Mouse (Mus musculus): ENCODE measurements around the gene Rad17.

The Rad17 gene

DNA sequence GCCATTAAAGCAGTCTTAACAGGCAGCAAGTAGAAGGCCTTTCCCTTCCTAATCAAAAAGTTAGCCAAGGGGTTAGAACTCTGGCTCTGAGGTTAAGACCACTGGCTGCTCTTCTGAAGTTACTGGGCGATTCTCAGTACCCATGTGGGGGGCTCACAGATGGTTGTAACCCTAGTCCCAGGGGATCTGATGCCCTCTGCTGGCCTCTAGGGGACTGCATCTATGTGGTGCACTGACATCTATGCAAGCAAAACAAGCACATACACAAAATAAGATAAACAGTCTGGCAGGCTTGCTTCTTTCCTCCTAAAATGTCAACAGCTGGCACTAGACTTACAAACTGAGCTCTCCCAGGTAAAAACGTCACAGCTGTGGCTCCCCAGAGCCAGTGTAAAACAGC lies 37.9 kb downstream of the Rad17 start:
- no peak for DNase-seq (ENCODE audit: low spot score)

DNA sequence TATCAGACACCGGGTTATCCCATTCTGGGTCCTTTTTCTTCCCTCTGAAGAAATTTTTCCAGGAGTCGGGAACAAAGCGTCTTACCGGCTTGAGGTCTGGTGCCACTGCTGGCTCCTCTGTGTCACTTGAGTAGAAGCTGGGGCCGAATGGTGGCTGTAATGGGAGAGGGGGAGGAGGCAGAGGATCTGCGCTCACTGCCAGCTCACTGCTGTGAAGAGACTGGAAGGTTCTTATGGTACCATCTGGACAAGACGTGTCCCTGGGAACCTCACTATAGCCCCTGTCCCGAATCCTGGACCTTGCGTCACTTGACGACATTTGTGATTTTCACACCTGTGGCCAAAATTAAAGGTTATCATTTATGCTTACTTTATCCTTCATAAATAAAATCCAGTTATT lies 38.6 kb downstream of the Rad17 start:
- DNase-seq (ENCODE audit: low spot score): no peak

DNA sequence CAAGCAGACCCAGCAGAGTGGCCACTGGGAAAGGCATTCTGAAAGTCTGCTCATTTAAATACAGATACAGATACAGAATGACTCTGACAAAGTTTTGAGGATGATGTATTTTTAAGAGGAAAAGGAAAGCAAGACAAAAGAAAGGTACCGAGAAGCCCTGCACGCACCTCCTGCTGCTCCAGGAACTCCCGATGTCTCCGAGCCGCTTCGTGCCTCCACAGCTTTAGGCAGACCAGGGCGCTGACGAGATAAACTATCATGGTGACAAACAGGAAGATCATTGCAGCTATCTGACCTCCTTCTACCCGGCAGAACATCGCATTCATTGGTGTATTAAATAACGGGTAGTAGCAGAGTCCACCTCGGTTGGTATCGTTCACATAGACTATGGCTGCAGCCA lies 39.6 kb downstream of the Rad17 start:
- no peak for DNase-seq (ENCODE audit: low spot score)

DNA sequence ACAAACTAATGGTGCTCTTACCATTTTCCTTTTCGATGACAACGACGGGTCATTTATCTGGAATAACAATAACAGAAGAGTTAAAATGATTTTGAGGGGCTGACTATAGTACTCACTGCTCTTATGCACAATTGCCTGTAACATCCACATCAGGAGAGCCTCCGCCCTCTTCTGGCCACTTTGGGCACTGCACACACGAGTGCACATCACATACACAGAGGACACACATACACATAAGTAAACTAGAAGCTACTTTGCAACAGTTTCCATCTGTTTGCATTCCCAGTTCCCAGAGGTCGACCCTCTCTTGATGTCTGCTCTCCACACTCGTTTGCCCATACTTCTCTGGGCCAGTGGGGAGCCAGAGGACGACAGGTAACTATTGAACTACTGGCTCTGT lies 43.1 kb downstream of the Rad17 start:
- no peak for DNase-seq (ENCODE audit: low spot score)

DNA sequence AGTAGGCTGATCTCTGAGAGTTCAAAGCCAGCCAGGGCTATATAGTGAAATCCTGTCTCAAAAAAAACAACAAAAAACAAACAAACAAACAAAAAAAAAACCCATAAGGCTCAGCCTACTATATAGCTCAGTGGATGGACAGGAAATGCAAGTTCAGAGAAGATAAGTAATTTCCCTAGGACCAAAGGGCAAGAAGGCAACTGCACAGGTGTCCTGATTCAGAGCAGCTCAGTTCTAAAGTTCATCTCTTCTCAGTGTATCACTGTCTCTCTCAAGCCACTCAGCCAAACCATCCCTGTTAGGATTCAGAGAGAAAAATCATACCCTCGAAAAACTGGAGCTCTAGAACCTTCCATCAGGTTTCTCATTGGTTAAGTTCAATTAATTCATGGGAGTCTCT lies 45.0 kb downstream of the Rad17 start:
- DNase-seq (ENCODE audit: low spot score): no peak

DNA sequence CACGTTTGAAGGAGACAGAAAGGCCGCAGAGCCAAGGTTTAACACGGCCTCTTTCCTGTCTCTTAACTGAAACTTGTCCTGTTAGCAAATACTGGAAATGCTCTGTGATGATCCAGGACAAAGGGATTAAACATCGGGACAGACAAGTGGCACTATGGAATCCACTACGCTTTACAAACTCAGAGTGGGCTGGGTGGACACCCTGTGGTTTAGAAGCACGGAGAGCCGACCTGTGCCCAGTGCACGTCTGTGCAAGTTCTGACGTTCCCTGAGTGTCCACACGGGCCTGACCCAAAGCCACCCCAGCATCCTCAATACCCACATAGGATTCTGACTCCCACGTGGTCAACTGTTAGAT lies 47.1 kb downstream of the Rad17 start:
- DNase-seq (ENCODE audit: low spot score): no peak

DNA sequence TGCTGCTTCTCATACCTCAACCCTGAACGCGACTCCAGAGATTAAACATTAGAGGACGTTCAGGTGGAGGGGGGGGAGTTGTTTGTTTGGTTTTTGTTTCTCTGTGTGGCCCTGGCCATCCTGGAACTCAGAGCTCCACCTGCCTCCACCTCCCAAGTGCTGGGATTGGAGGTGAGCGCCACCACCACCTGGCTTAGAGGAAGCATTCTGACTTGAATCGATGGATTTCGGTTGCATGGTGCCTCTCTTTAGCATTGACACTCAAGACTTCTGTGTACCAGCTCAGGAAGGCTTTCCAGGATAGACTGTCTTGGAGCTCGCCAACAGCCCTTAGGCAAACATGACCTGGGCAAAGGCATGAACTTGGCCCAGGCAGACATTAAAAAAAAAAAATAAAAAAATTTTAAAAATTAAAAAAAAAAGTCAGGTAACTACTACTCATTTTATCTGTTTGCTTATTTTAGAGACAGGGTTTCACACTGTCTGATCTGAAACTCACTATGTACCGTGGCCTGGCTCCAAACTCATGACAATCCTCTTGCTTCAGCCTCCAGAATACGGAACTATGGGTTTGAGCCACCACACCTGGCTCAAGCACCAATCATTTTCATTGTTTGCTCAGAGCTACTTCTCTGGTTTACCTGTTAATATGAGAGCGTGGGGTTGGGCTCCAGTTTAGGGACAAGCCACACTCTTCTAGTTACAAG lies 47.7 kb downstream of the Rad17 start:
- no peak for DNase-seq (ENCODE audit: low spot score)

DNA sequence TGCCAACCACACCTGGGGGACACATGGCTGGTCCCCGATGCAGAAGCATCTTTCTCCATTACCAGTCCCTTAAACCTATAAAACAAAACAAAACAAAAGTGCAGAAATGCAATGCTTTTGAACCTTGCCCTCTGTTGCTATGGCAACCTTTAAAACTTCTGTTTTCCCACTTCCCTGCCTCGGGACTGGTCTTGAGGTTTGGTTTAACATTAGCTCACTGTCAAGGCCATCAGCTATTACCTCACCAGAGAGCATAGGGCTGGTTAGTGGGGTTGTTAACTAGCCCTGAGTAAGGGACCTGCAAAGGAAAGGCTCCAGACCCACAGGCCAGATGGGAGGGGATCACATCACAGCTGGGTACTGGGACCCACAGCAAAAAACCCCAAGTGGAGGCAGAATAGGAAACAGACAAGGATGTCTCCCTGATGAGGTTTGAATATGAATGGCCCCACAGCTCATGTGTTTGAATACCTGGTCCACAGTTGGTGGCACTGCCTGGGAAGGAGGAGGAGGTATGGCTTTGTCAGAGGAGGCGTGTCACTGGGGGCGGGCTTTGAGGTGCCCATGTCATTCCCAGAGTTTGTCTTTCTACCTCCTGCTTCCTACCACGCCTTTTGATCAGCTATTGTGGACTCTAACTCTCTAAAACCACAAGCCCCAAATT lies 48.5 kb downstream of the Rad17 start:
- DNase-seq (ENCODE audit: low spot score): no peak

DNA sequence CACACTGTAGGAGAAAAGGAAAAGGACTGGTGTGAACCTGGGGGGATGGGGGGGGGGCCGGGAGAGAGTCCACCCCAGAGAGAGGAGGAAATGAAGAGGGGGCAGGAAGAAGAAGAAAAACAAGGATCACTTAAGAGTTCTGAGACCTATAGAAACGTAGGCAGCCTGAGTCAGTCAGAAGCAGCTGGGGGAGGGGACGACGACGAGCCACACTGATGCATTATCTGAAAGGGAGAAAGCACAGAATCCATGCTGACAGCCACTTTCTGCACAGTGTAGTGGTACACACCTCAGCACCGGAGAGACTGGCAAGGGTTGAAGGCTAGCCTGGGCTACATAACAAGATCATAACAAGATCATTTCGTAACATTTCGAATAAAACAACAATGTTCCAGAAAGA lies 49.8 kb downstream of the Rad17 start:
- DNase-seq (ENCODE audit: low spot score): no peak

DNA sequence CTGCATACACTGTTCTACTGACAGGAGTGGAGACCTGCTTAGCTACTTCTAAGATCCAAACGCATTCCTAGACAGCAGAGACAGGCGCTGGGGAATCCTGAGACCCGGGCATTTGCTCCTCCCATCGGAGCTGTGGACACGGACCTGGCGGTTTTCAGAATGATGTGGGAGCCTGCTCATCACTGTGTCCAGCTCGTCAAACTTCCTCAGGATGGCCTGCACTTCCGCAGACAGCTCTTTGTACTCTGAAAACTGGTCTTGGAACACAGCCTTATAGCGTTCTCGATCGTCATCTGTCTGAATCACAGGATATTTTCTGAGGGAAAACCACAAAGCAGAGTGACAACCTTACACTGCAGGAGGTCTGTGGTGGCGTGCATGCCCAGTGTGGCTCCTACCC lies 50.5 kb downstream of the Rad17 start:
- DNase-seq (ENCODE audit: low spot score): no peak

DNA sequence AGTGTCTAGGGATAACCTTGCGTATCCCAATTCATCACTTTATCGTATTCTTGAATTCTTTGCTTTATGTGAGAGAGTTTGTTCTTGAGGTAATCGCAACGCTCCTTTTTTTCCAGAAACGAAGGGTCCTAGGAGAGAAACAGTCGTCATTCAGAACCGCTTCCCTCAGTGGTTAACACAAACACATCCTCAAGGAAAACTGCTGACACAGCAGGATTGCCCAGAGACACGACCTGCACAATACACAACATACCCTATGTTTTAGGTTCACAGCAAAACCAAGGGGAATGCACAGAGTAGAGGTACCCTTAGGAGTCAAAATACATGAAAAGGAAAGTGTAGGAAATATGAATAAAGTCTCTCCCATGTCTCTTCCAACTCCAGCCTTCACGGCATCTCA lies 53.6 kb downstream of the Rad17 start:
- DNase-seq (ENCODE audit: low spot score): no peak

DNA sequence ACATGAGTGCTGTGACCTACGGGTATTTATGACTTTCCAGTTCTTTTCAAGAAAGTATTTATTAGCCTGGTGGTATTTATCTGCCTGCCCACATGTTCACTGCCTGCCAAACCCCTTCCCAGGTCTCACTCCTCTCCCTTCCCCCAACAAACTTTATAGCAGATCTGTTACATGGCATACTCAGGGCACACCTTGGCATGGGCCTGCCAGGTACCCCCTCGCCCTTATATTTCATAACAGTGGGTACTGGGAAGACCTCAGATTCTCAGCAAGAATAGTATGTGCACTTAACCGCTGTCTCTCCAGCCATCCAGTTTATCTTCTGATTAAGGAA lies 55.3 kb downstream of the Rad17 start:
- no peak for DNase-seq (ENCODE audit: low spot score)

DNA sequence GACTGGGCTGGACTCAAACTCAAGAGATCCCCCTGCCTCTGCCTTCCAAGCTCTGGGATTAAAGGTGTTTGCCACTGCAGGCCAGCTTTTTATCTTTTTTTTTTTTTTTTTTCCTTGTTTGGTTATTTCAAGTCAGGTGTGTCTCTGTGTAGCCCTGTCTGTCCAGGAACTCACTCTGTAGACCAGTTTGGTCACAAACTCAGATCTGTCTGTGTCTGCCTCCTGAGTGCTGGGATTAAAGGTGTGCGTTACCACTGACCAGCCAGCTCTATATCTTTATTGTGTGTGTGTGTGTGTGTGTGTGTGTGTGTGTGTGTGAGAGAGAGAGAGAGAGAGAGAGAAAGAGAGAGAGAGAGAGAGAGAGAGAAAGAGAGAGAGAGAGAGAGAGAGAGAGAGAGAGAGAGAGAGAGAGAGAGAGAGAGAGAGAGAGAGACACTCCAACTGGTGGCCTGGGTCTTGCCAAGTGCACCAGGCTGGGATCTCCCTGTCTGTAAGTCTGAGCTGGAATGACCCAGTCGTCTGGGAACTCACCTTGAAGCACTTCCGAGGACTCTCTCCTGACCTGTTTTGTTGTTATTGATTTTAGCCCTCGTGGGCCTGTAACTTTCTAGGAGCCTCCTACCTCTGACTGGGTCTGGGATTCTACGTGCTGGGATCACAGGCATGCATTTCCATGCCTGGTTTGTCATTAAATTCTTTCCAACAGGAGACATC lies 55.9 kb downstream of the Rad17 start:
- DNase-seq (ENCODE audit: low spot score): no peak

DNA sequence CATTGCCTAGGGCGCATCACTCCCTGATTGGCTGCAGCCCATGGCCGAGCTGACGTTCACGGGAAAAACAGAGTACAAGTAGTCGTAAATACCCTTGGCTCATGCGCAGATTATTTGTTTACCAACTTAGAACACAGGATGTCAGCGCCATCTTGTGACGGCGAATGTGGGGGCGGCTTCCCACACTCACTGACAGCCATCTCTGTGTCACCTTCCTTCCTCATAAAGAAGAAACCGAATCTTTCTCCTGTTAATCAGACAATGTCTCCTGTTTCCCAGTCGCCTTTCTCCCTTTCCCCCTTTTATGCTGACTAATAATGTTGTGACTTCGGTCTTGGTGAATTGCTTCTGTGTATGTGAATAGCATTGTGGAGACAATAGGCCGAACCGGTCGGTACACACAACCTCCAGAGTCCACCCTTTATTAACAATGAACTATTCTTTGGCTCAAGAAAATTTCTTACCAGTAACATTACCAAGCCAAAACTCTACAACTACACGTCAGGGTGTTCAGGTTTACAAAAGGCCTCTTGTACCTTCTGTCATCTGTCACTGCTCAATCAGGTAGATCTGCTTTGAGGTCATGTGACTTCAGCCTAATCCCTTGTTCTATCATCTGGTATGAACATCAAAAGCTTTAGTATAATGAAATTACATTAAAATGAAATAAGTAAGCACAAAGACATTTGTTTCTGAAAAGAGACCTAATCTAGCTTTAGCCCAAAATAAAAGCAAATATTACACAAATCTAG lies 56.6 kb downstream of the Rad17 start:
- DNase-seq (ENCODE audit: low spot score): no peak

DNA sequence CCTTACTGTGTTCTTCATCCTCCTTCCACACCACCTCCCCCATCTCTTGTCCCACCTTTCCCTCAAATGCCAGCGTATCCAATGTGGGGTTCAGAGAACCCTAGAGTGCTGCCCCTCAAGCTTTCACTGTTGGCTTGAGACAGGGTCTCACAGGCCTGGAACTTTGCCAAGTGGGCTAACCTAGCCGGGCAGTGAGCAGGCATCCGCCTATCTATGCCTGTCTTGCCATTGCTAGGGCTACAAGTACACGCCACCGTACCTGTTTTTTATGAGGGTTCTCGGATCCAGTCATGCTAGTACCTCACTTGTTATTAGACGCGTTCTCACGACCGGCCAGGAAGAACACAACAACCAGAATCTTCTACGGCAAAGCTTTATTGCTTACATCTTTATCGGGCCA lies 62.2 kb downstream of the Rad17 start:
- DNase-seq (ENCODE audit: low spot score): no peak

DNA sequence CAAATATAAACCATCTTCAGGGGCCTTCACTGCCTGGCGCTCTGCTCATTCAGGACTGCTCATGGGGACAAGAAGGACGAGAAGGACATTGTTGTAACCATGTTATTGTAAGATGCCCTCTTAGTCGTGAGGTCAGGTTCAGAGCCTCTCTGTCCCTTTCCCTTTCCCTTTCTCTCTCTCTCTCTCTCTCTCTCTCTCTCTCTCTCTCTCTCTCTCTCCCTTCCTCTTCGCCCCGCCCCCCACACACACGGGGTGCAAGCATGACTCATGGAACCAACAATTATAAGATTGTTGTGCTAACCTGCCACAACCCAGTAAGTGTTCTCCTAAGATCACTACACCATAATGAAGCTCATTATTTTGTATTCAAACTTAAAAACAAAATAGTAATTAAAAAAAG lies 68.7 kb downstream of the Rad17 start:
- DNase-seq (ENCODE audit: low spot score): no peak

DNA sequence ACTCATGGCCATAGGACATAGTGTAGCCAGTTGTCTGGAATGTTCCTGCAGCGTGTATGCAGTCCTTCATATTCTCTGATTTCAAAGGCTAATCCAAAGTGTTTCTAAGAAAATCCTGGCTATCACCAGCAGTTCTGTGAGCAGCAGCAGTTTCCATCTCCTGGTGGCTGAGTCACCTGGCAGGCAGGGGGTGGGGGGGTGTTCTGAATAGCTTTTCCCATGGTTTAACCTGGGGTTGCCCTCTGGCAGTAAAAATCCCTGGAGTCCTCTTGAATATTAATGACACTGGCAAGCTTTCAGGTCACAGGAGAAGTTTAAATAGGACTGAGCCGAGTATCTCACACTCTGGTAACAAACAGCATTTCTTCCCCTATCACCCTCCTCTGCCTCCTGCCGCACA lies 69.2 kb downstream of the Rad17 start:
- no peak for DNase-seq (ENCODE audit: low spot score)

DNA sequence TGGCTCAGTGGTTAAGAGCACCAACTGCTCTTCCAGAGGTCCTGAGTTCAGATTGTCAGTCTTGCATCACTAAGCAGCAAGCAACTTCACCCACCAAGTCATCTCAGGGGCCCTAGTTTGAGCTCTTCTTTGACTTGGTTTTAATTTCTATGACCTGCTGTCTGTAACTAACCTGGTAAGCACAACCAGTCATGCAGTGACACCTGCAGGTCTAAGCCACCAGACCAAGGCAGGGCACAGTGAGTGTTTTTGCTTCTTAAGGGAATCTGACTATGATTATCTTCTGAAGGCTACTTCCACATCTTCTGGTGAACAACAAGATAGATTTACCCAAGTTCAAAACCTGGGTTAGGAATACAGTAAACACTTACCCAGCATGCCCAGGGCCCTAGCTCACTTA lies 70.9 kb downstream of the Rad17 start:
- DNase-seq (ENCODE audit: low spot score): no peak

DNA sequence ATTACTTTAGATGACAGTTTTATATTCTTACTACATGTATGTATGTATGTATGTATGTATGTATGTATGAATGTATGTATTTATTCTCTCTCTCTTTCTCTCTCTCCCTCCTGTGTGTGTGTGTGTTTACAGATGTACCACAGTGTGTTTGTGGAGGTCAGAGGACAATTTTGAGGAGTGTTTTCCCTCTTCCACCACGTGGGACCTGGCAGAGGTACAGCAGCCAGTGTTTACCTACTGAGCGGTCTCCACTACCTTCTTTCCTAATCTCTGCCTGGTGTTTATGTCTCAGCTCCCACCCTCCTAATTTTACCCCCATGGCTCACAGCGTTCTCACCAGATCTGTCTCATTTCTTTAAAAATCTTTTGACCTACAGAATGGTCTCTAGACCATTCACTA lies 71.6 kb downstream of the Rad17 start:
- no peak for DNase-seq (ENCODE audit: low spot score)

DNA sequence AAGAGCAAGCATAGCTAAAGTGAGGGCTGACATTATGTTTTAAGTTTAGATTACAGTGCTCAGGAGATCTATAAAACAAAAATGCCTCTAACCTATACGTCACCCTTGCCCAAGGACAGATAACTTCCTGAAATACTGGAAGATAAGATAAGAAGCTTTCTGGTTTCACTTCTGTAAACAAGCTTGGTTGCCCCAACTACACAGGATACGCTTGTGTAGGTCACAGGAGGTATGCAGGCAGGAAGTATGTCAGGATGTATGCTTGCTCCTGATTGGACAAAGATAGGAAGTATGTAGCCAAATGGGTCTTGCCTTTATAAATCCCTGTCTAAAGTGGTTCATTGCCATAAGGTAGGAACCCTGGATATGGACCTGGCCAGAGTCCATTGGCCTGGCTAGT lies 74.9 kb downstream of the Rad17 start:
- DNase-seq (ENCODE audit: low spot score): no peak

DNA sequence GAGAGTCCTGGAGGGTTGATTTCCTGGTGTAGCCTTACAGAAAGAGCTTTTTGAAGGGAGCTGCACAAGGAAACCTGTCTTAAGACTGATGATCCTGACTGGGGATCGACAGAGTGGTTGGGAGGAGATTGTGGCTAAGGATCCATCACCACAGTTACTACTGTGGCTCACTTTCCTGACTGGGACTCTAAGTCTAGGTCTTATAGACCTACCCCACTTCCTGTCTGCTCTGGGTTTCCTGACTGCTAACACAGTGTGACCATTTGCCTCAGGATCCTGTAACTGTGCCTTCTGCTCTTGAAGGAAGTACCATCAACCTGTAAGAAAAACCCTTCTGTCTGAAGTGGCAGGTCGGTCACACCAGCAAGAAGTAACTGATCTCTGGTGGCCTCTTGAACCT lies 80.1 kb downstream of the Rad17 start:
- DNase-seq (ENCODE audit: low spot score): no peak

DNA sequence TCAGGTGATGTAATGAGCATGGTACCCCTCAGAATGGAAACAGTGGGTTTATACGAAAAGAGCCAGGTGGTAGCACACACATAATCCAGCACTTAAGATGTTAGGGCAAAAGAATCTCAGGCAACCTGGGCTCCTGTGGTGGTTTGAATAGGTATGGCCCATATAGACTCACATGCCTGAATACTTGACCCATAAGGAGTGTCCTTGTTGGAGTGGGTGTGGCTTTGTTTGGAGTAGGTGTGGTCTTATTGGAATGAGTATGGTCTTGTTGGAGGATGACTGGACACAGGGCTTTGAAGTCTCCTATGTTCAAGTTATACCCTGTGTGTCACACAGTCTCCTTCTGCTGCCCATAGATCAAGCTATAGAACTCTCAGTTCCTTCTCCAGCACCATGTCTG lies 82.5 kb downstream of the Rad17 start:
- no peak for DNase-seq (ENCODE audit: low spot score)

Measured in left cerebral cortex, adult 11 months (tissue).